Mouse (Mus musculus) intestine, postnatal 0 days (tissue): ENCODE measurements around the gene R3hdm4. TPM values are rescaled to one million over a fixed set of nuclear protein-coding genes. Genes with fewer than 3 reads are reported as not detected.
A peak's percentile ranks its signal among the peaks of the same experiment; 100 is the strongest.
"Not testable (repeated sequence)": the region's sequence is repeated elsewhere in the genome, so short reads cannot be mapped to it uniquely, and the experiment has no call there.

Experiments used
- ATAC-seq: fragments of 200-750 bp; cut with Nextera tagmentation; 2 replicates; pipeline ENCODE4 v1.8.0; 2017; ENCODE audit warnings: mild to moderate bottlenecking, moderate TSS enrichment, moderate library complexity
- H3K27ac ChIP-seq: fragments of 300-500 bp; sonication (generic); 2 replicates; pipeline ENCODE4 v1.5.1; 2014; ENCODE audit warnings: mild to moderate bottlenecking, low read depth, low read length, moderate library complexity
- H3K27me3 ChIP-seq: fragments of 300-500 bp; sonication (generic); replicated peaks from 2 replicates; pipeline ENCODE4 v1.6.1; 2014; ENCODE audit warnings: low read length, mixed read lengths; ENCODE audit not compliant: control insufficient read depth, insufficient read depth
- H3K36me3 ChIP-seq: fragments of 300-500 bp; sonication (generic); 2 replicates; pipeline ENCODE4 v1.6.1; 2014; ENCODE audit warnings: mild to moderate bottlenecking, moderate library complexity; ENCODE audit not compliant: control insufficient read depth, insufficient read depth
- H3K4me1 ChIP-seq: fragments of 300-500 bp; sonication (generic); replicated peaks from 2 replicates; pipeline ENCODE4 v1.6.1; 2014; ENCODE audit warnings: antibody characterized with exemption, low read length, mixed read lengths; ENCODE audit not compliant: control insufficient read depth, insufficient read depth
- H3K4me2 ChIP-seq: fragments of 300-500 bp; sonication (generic); replicated peaks from 2 replicates; pipeline ENCODE4 v1.6.1; 2014; ENCODE audit warnings: low read depth, mild to moderate bottlenecking, moderate library complexity
- H3K4me3 ChIP-seq: fragments of 300-500 bp; sonication (generic); 2 replicates; pipeline ENCODE4 v1.5.1; 2014; ENCODE audit warnings: low read depth, low read length
- H3K9ac ChIP-seq: fragments of 300-500 bp; sonication (generic); 2 replicates; pipeline ENCODE4 v1.6.1; 2014; ENCODE audit warnings: mild to moderate bottlenecking, low read depth, low read length
- H3K9me3 ChIP-seq: fragments of 300-500 bp; sonication (generic); 2 replicates; pipeline ENCODE4 v1.6.1; 2016; ENCODE audit warnings: mixed run types; ENCODE audit not compliant: control insufficient read depth
- CTCF ChIP-seq: sonication (generic); IDR thresholded peaks from 2 replicates; pipeline ENCODE4 v1.5.1; 2016; ENCODE audit warnings: low read depth, mild to moderate bottlenecking, control low read depth, antibody characterized with exemption, moderate library complexity
- whole genome bisulfite sequencing: fragments of 180-500 bp; shearing (Covaris S2); extraction: QIAGEN DNeasy Blood & Tissue Kit; methylation state at CpG from one replicate; pipeline ENCODE4 v1.1.7; 2014; 5-methylcytosine and 5-hydroxymethylcytosine counted together
- polyA plus RNA-seq: library from polyadenylated mRNA; unstranded; fragments of >200 nt; fragmentation: Nextera tagmentation; extraction: Ambion mirVana; gene quantifications from 2 replicates; pipeline ENCODE4 v1.2.1, GENCODE M21; 2015

The R3hdm4 gene
- polyA plus RNA-seq, 1 experiment from 2014 or later, result 62.0 TPM

DNA sequence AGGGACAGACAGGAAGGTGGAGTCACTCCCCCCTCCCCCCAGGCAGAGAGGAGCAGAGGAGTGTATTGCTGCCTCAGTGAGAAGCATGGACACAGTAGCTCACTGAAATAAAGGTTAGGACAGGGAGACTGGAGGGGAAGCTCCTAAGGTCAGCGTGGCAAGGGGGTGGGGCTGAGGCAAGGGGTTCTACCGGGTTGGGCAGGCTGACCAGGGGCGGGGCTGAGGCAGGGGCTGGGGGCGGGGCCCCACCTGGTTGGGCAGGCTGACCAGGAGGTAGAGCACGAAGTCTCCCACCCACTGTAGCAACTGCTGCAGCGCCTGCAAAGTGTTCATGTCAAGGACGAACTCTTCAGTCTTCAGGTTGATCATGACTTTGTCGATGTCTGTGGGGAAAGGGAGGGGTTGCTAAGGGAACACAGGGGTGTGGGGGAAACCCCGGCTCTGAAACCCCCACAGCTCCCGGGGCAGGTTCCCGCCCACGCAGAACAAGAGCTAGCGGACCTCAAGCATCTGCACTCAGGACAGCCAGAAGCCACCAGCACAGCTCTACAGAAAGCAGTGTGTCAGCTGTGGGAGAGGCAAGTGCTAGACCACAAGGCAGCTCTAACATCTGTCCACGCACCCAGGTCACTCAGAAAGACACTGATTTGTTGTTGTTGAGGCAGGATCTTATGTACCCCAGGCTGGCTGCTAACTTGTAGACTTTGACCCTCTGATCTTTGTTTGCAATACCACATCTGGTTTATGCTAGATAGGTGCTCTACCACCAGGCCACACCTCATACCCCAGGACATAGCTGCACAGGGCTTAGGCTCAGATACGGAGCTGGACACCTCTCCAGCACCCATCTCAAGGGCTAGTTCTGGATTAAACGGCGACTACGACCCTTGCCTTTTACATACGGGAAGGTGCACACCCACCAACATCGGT, 23.4 kb downstream of the R3hdm4 start:
- Histone ChIP-seq H3K9me3 (no peaks in the 10 kb centered on the region), H3K9ac (no peak overlapping the region), H3K36me3 (peaks cover 39% of the 10 kb centered on the region; the same call in 1 of the 2 replicates), H3K4me1 (no peaks in the 10 kb centered on the region), H3K4me3 (no peak overlapping the region), H3K27me3 (no peaks in the 10 kb centered on the region), H3K27ac (no peak overlapping the region), H3K4me2 (no peak overlapping the region)
- WGBS, result 41% methylated on average over 20 of the region's 20 CpGs
- ATAC-seq, result peak; percentile 55
- no peak for TF ChIP-seq CTCF

DNA sequence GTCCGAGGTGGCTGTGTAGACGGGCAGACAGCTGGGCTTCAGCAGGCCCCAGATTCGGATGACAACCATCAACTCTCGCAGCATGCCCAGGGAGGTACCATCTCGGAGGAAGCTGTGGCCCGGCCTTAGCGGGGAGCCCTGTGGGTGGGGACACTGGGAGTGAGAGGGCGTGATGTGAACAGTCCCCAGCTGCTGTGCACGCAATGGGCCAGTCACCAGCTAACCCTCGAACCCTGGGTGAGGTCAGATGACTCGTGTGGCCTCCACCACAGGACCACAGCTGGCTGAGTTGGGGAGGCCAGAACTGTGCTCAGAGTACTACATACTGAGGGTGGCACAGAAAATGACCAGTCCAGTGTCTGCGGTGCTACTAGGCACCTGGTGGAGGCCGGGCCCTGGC, 24.2 kb downstream of the R3hdm4 start:
- Histone ChIP-seq H3K4me2 (no peak overlapping the region), H3K27ac (no peak overlapping the region), H3K36me3 (peaks cover 39% of the 10 kb centered on the region; the same call in 1 of the 2 replicates), H3K9ac (no peak overlapping the region), H3K4me3 (no peak overlapping the region), H3K27me3 (no peaks in the 10 kb centered on the region), H3K9me3 (no peaks in the 10 kb centered on the region), H3K4me1 (no peaks in the 10 kb centered on the region)
- no peak for TF ChIP-seq CTCF
- ATAC-seq, result 0 out of 2 replicates have a peak, but pooled peaks have one; percentile 7
- 86% methylated on average over 13 of the region's 13 CpGs for WGBS

DNA sequence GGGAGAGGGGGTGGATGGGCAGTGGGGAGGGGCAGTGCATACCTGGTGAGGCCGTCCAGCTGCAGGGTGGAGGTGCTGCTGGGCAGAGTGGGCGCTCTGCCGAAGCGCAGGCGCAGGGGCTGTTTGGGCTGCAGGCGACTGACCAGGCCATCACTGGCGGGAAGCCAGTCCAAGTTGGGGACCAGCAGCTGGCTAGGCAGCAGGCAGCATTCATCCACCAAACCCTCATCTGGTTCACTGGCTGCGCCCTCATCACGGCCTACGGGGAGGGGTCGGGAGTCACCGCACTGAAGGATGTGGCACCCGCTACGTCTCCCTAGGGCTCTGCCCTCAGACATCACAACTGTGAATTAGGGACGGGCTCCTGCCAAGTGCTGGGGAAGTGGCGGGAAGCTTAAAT, 24.7 kb downstream of the R3hdm4 start:
- no peak overlapping the region for H3K27ac ChIP-seq
- H3K27me3 ChIP-seq, result no peaks in the 10 kb centered on the region
- H3K4me1 ChIP-seq, result no peaks in the 10 kb centered on the region
- no peak for ATAC-seq
- H3K4me2 ChIP-seq, result no peak overlapping the region
- 91% methylated on average over 16 of the region's 16 CpGs for WGBS
- H3K9me3 ChIP-seq, result no peaks in the 10 kb centered on the region
- peaks cover 39% of the 10 kb centered on the region; the same call in 1 of the 2 replicates for H3K36me3 ChIP-seq
- H3K9ac ChIP-seq, result no peak overlapping the region
- no peak for TF ChIP-seq CTCF
- no peak overlapping the region for H3K4me3 ChIP-seq

DNA sequence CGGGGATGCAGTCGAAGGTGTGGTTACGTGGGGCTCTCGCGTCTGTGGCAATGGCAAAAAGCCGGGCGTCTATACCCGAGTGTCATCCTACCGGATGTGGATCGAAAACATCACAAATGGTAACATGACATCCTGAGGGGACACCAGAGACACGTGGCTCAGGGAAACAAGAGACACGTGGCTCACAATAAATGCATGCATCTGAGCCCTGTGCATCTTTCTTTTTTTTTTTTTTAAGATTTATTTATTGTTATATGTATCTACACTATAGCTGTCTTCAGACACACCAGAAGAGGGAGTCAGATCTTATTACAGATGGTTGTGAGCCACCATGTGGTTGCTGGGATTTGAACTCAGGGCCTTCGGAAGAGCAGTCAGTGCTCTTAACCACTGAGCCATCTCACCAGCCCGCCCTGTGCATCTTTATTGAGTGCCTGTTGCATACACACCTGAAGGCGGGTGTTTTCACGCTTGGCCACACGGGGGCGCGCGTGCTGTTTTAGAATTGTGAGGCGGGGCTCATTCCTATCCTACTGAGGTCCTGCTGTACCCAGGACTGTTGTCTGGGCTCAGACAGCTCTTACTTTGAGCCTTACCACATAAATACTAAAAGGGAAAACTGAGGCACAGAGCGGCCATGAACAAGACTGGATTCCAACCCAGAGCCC, 28.4 kb downstream of the R3hdm4 start:
- H3K4me3 ChIP-seq, H3K27me3 ChIP-seq, H3K27ac ChIP-seq, H3K4me2 ChIP-seq, H3K9ac ChIP-seq, H3K9me3 ChIP-seq, H3K4me1 ChIP-seq: not testable (repeated sequence)
- peak; percentile 45 for ATAC-seq
- TF ChIP-seq CTCF, result peak; percentile 86
- WGBS, result 43% methylated on average over 22 of the region's 22 CpGs
- H3K36me3 ChIP-seq, result peaks cover 19% of the 10 kb centered on the region; the same call in 1 of the 2 replicates

DNA sequence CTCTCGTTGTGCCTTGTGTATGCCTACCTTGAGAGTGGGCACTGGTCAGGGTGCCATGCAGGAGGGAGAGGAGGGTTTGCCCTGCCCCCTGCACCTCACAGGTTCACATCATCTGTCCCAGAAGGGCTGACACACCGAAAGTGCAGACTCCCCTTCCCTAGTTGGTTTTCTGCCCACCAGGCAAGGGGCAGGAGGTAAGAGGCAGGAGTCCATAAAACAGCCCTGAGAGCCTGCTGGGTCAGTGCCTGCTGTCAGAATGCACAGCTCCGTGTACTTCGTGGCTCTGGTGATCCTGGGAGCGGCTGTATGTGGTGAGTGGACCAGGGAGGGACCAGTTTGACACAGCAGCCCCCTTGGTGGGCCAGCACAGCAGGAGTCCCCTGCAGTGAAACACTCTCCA, 30.3 kb downstream of the R3hdm4 start, which contains the start of gene Cfd:
Gene Cfd, plus strand, starts transcription at position 184 of the 400 bp plus-strand sequence.
- Histone ChIP-seq H3K9me3 (no peaks in the 10 kb centered on the region), H3K36me3 (peaks cover 3% of the 10 kb centered on the region; the same call in 1 of the 2 replicates), H3K27ac (no peak within 1 kb of the TSS), H3K27me3 (no peaks in the 10 kb centered on the region), H3K9ac (no peak within 1 kb of the TSS), H3K4me3 (no peak within 1 kb of the TSS), H3K4me2 (no peak within 1 kb of the TSS), H3K4me1 (no peaks in the 10 kb centered on the region)
- no peak for TF ChIP-seq CTCF
- ATAC-seq, result no peak
- 45% methylated on average over 5 of the region's 5 CpGs for WGBS

DNA sequence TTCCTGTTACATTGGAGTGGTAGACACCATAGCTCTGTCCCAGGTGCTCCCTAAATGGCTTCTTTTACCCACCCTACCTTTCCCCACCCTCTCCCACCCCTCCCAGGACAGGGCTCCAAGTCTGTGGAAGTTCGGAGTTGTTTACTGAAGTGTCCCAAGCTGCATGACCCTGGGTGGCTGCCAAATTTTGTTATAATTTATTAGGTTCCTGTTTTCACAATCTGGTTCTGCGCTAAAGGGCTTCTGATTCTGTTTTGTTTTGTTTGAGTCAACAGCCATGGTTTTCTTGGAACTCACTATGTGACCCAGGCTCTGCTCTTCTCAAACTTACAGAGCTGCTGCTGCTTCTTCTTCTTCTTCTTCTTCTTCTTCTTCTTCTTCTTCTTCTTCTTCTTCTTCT, 31.6 kb downstream of the R3hdm4 start:
- no peak for TF ChIP-seq CTCF
- no peaks in the 10 kb centered on the region for H3K4me1 ChIP-seq
- WGBS, result 46% methylated on average over 2 of the region's 2 CpGs
- H3K36me3 ChIP-seq, result no peaks in the 10 kb centered on the region
- no peaks in the 10 kb centered on the region for H3K27me3 ChIP-seq
- H3K4me3 ChIP-seq, result no peak overlapping the region
- H3K4me2 ChIP-seq, result no peak overlapping the region
- H3K9ac ChIP-seq, result no peak overlapping the region
- no peak for ATAC-seq
- no peak overlapping the region for H3K27ac ChIP-seq
- no peaks in the 10 kb centered on the region for H3K9me3 ChIP-seq
